In the genomic region with DNA sequence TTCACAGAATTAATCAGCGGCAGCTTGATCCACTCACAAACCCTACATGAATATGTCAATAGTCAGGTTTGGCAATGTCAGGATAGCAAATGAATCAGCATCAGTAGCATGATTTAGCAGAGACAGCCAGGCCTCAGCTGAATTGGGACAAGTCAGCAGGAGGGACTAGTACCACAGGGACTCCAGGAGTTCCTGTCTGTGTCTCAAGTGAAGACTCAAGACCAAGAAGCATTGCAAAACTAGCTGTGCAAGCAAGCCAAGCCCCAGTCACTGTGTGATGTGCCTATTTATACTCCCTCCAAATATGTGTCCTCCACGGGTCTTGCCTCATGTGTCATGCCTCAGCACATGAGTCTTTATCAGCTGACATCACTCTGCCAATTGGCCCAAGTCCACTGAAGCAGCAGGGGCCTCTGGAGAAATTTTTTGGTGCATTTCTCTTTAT, we compare ENCODE assay signal across 12 mouse cellular contexts. TPM values are rescaled to one million over a fixed set of nuclear protein-coding genes. Genes with fewer than 3 reads are reported as not detected.
DNase-seq lines count a peak whose midpoint lies in the region; ATAC-seq and TF ChIP-seq lines count a peak whose summit lies in the region.
"Had no signal": no experiment of that assay in that cellular context is flagged by ENCODE, and none has a peak within 500 bp of the region (broad histone marks: within the 10 kb centered on the region; RNA-seq: fewer than 3 reads in every experiment).

No protein-coding gene starts in this region.

- DNase-seq in kidney, postnatal 4 days: peak; percentile 20 to 27
- no peak for DNase-seq in kidney, postnatal 14 days
- peak; percentile 58 for DNase-seq in adrenal gland, postnatal 10 days
- peak; percentile 45 for DNase-seq in lung, postnatal 36 days
- no peak for DNase-seq in left cerebral cortex, adult 18-20 months (ENCODE audit: low spot score in 2 of 2)
- DNase-seq in stomach, postnatal 0 days (ENCODE audit: low spot score): no peak
- DNase-seq: right cerebral cortex, postnatal 25 days; thymus, postnatal 36 days had no signal

- no peak for TF ChIP-seq CTCF in stomach, postnatal 0 days (IDR thresholded peaks at IDR 0.05; ENCODE audit: low read depth)

- no peak overlapping the region for H3K4me3 ChIP-seq in heart, embryonic 16.5 days (ENCODE audit: low read length)
- H3K4me3 ChIP-seq in kidney, embryonic 14.5 days (ENCODE audit: low read length): no peak overlapping the region
- H3K4me3 ChIP-seq in stomach, postnatal 0 days (ENCODE audit: low read depth, low read length): no peak overlapping the region
- H3K4me3 ChIP-seq: limb, embryonic 10.5 days; myocyte had no signal

- peak; percentile 65 for ATAC-seq in heart, embryonic 16.5 days (replicated peaks; ENCODE audit: extremely low read depth, insufficient read depth, low FRiP score)
- no peak for ATAC-seq in kidney, embryonic 14.5 days (ENCODE audit: low FRiP score, low TSS enrichment)
- ATAC-seq in stomach, postnatal 0 days (ENCODE audit: low FRiP score, low TSS enrichment): no peak

- no peak for TF ChIP-seq EP300 in stomach, postnatal 0 days (optimal IDR thresholded peaks at IDR 0.05)

- H3K9me3 ChIP-seq in heart, embryonic 16.5 days (replicated peaks; ENCODE audit: control insufficient read depth, low read length): no peaks in the 10 kb centered on the region
- no peaks in the 10 kb centered on the region for H3K9me3 ChIP-seq in kidney, embryonic 14.5 days (ENCODE audit: control insufficient read depth, low read length)
- no peaks in the 10 kb centered on the region for H3K9me3 ChIP-seq in stomach, postnatal 0 days (ENCODE audit: control insufficient read depth, low read length)
- H3K9me3 ChIP-seq: limb, embryonic 10.5 days had no signal

- H3K4me1 ChIP-seq in heart, embryonic 16.5 days (ENCODE audit: control insufficient read depth, insufficient read depth, low read length): peaks cover 6% of the 10 kb centered on the region
- no peaks in the 10 kb centered on the region for H3K4me1 ChIP-seq in kidney, embryonic 14.5 days (ENCODE audit: control insufficient read depth, insufficient read depth, low read length)
- H3K4me1 ChIP-seq in stomach, postnatal 0 days (replicated peaks; ENCODE audit: control insufficient read depth, insufficient read depth): no peaks in the 10 kb centered on the region
- H3K4me1 ChIP-seq: limb, embryonic 10.5 days had no signal

- H3K36me3 ChIP-seq in heart, embryonic 16.5 days (ENCODE audit: control insufficient read depth, insufficient read depth): peaks cover 5% of the 10 kb centered on the region; the same call in 1 of the 2 replicates
- H3K36me3 ChIP-seq in kidney, embryonic 14.5 days (ENCODE audit: control insufficient read depth, insufficient read depth, low read length): no peaks in the 10 kb centered on the region
- no peaks in the 10 kb centered on the region for H3K36me3 ChIP-seq in stomach, postnatal 0 days (ENCODE audit: control insufficient read depth, insufficient read depth, low read length)

- WGBS in heart, embryonic 16.5 days: 57% methylated on average over 2 of the region's 2 CpGs
- 88% methylated on average over 2 of the region's 2 CpGs for WGBS in kidney, embryonic 14.5 days
- 65% methylated on average over 2 of the region's 2 CpGs for WGBS in stomach, postnatal 0 days

- peak overlapping the region; percentile 60 for H3K27ac ChIP-seq in heart, embryonic 16.5 days (ENCODE audit: low read length)
- no peak overlapping the region for H3K27ac ChIP-seq in kidney, embryonic 14.5 days (ENCODE audit: low read depth, low read length)
- no peak overlapping the region for H3K27ac ChIP-seq in stomach, postnatal 0 days (replicated peaks)
- H3K27ac ChIP-seq: limb, embryonic 10.5 days had no signal

- no peaks in the 10 kb centered on the region for H3K27me3 ChIP-seq in heart, embryonic 16.5 days (ENCODE audit: control insufficient read depth, insufficient read depth, low read length)
- H3K27me3 ChIP-seq in kidney, embryonic 14.5 days (ENCODE audit: control insufficient read depth, insufficient read depth, low read length): no peaks in the 10 kb centered on the region
- H3K27me3 ChIP-seq in stomach, postnatal 0 days (ENCODE audit: control insufficient read depth, insufficient read depth, low read length): no peaks in the 10 kb centered on the region

- no peak overlapping the region for H3K9ac ChIP-seq in heart, embryonic 16.5 days (ENCODE audit: low read length)
- H3K9ac ChIP-seq in kidney, embryonic 14.5 days (ENCODE audit: low read depth, low read length): no peak overlapping the region
- no peak overlapping the region for H3K9ac ChIP-seq in stomach, postnatal 0 days (ENCODE audit: low read length)

- H3K4me2 ChIP-seq in heart, embryonic 16.5 days (ENCODE audit: low read depth, low read length): no peak overlapping the region
- H3K4me2 ChIP-seq in kidney, embryonic 14.5 days (replicated peaks; ENCODE audit: low read depth, low read length): no peak overlapping the region
- H3K4me2 ChIP-seq in stomach, postnatal 0 days (replicated peaks; ENCODE audit: low read depth): no peak overlapping the region

RNA-seq across cellular contexts. Expression of a gene that starts 11.9 kb away (rescaled TPM):
- 100 to 1,000 TPM in 1 of 2 experiments, 10 to 100 TPM in 1; 85.8 to 101 TPM for total RNA-seq in adrenal gland, postnatal 10 days (2021)
- polyA plus RNA-seq in heart, embryonic 16.5 days (2015; fragmentation: Nextera tagmentation; extraction: Ambion mirVana): 64.1 and 67.6 TPM in 2 replicates
- 100 to 1,000 TPM; 106 to 110 TPM for total RNA-seq in left cerebral cortex, adult 18-20 months (2021)
- 59.9 TPM in 2 replicates for polyA plus RNA-seq in kidney, embryonic 14.5 days (2014; fragmentation: Nextera tagmentation; extraction: Ambion mirVana)
- 88.5 and 91.4 TPM in 2 replicates for polyA plus RNA-seq in stomach, postnatal 0 days (2015; fragmentation: Nextera tagmentation; extraction: Ambion mirVana)

Comparison
In these comparisons a context has a peak if more than half of its experiments do, and no peak if none do; other contexts are left out.
1. DNase-seq: peak in kidney, postnatal 4 days (2 of 2), adrenal gland, postnatal 10 days (single experiment) and lung, postnatal 36 days (single experiment); none in kidney, postnatal 14 days (single experiment), left cerebral cortex, adult 18-20 months (0 of 2) and stomach, postnatal 0 days (single experiment).